Mouse (Mus musculus): ENCODE measurements around the gene Rbm4b. TPM values are rescaled to one million over a fixed set of nuclear protein-coding genes. Genes with fewer than 3 reads are reported as not detected.

Rbm4b gene
- 7.1 and 8.3 TPM in 2 replicates for polyA plus RNA-seq (2012; rRNA removed)

DNA sequence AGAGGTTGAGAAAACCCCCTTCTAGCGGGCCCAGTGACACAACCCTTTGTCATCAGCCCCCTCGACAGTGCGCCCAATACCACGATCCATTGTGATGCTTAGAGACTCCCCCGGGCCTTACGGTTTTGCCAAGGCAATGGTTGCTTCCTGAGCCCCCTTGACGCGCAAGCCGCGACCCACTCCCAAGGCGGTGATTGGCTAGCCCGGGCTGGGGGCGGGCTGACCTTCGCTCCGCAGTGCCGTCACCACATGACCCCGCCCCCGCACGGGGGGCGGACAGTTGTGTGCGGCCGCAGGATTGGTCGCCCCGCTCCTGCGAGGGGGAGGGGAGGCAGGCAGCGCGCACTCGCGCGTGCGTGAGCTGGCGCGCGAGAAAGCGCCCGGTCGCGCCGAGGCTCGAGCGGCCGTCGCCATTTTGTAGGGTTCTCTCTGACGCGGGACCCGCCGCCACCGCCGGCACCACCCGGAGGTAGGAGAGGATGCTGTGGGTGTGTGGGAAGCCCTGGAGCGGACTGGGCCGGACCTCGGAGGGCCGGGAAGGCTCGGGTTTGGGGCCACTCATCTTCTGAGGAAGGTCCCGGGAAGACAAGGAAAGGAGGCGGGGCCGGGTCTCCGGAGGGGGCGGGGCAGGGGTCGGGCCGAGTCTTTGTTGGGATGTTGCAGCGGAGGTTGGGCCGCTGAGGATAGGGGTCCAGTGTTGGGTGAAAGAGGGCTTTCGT lies at the start of gene Rbm4b:
Rbm4b (plus strand) TSS at position 305 of the 719 bp plus-strand sequence.

DNA sequence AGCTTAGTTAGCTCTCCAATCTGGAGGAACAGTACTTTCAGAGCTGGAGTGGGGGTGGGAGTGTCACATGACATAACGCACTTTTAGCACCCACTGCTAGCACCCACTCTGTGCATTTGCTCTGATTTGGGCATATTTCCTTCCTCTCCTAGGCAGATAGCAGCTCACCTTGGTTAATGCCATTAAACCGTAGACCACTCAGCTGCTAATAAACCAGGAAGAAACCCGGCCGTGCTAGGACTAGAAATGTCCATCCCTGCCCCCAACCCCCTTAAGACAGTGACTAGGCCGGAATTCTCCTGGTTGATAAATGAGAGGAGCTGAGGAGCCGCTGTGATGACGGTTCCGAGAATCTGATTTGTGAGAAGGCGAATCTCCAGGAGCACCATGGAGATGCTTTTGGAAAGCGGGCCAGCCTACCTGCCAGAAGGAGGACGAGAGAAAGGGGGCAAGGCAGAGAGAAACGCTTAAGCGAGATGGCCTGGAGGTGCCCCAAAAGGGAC lies 45.1 kb upstream of the Rbm4b start, which contains the start of gene Sptbn2:
Sptbn2 (plus strand) TSS at position 70 of the 503 bp plus-strand sequence.

DNA sequence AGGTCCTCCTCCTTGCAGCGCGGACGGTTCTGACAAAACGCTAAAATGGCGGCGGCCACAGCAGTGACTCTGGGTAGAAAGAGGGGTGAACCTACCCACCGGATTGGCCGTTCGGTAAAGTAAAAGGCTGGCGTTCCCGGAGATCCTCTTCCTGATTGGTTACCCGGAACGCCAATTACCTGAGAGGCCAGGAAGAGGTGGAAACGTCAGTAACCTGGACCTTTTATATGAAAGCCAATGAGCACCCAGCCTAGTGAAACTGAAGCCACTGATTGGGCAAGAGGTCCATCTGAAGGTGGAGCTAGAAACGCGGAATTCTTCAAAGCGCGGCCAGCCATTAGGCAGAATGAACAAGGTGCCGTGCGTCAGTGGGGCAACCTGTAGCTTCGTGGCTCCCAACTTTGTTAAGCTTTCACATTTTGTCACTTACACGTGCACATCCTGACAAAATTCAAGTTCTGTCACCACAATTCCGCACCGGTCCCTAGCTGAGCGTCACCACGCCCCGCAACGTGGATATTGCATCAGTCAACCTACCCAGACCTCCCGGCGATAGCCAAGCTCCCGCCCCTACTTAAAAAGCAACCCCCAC lies 37.6 kb downstream of the Rbm4b start, which contains the start of gene Rbm4:
Rbm4 (minus strand) TSS at position 71 of the 592 bp plus-strand sequence.

DNA sequence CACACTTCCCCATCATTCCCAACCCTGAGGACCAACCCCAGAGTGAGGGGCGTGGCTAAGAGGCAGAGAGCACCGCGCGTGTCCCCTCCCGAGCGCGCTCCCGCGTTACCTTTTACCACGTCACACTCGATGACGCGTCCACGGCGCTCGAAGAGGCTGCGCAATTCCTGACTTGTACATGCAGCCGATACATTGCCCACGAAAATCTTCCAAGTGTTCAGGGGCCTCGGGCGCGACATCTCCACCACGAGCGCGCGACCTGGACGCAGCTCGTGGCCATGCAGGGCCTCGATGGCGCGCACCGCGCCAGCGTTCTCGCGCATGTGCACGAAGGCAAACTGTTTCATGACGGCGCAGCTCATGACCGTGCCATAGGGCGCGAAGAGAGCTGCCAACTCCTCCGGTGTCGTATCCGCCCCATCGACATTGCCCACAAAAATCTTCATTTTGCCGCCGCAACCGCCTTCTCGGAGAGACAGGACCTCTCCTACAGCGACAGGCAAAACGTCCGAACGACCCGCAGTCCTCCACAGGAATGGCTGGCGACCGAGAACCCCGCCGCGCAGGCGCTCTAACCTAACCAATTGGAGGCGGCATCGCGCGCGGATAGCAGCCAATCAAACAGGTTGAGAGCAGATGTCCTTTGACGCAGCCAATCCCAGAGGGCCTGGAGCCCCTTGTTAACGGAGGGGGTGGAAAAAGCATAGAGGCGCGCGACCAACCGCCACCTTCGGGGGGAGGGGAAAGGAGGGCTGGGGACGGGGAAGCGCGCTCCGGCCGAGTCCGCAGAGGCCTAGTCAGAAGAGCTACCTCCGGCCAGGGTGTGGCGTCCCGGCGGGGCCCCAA lies 55.0 kb downstream of the Rbm4b start, which contains the start of the genes Gm21992 and Rbm14:
Gm21992 (minus strand) TSS at position 550 of the 846 bp plus-strand sequence.
Rbm14 (minus strand) TSS at position 572 of the 846 bp plus-strand sequence.

Other genes with a start within 250 kb of the Rbm4b start
- gene Pcx, start 246.0 kb upstream of the Rbm4b start, polyA plus RNA-seq (2012; rRNA removed) = 136 and 143 TPM in 2 replicates
- gene Lrfn4, start 140.8 kb upstream of the Rbm4b start, polyA plus RNA-seq (2012; rRNA removed) = 1.1 and 1.2 TPM in 2 replicates
- 15.3 and 16.1 TPM in 2 replicates for gene Rce1, start 130.9 kb upstream of the Rbm4b start, polyA plus RNA-seq (2012; rRNA removed)
- gene Gm960, start 57.8 kb upstream of the Rbm4b start, polyA plus RNA-seq (2012; rRNA removed) = 0.01 and 0.07 TPM in 2 replicates
- 0.30 and 0.31 TPM in 2 replicates for gene Sptbn2, start 45.3 kb upstream of the Rbm4b start, polyA plus RNA-seq (2012; rRNA removed)
- 35.7 and 37.7 TPM in 2 replicates for gene Rbm4, start 37.4 kb downstream of the Rbm4b start, polyA plus RNA-seq (2012; rRNA removed)
- 14.1 and 14.8 TPM in 2 replicates for gene Gm21992, start 55.1 kb downstream of the Rbm4b start, polyA plus RNA-seq (2012; rRNA removed)
- gene Rbm14, start 55.1 kb downstream of the Rbm4b start, polyA plus RNA-seq (2012; rRNA removed) = 18.2 and 18.3 TPM in 2 replicates
- gene Ccs, start 82.8 kb downstream of the Rbm4b start, polyA plus RNA-seq (2012; rRNA removed) = 158 and 166 TPM in 2 replicates
- gene Ccdc87, start 82.9 kb downstream of the Rbm4b start, polyA plus RNA-seq (2012; rRNA removed) = 0.01 TPM in 1 of 2 replicates, not detected in the other
- 22.9 and 23.6 TPM in 2 replicates for gene Ctsf, start 98.6 kb downstream of the Rbm4b start, polyA plus RNA-seq (2012; rRNA removed)
- gene Actn3, start 121.4 kb downstream of the Rbm4b start, polyA plus RNA-seq (2012; rRNA removed) = 0.06 and 0.10 TPM in 2 replicates
- 10.1 and 10.6 TPM in 2 replicates for gene Zdhhc24, start 122.2 kb downstream of the Rbm4b start, polyA plus RNA-seq (2012; rRNA removed)
- 0.52 and 0.79 TPM in 2 replicates for gene Bbs1, start 150.1 kb downstream of the Rbm4b start, polyA plus RNA-seq (2012; rRNA removed)
- 33.6 and 33.7 TPM in 2 replicates for gene Dpp3, start 171.8 kb downstream of the Rbm4b start, polyA plus RNA-seq (2012; rRNA removed)
- gene Peli3, start 186.6 kb downstream of the Rbm4b start, polyA plus RNA-seq (2012; rRNA removed) = 0.17 and 0.28 TPM in 2 replicates
- gene Mrpl11, start 205.7 kb downstream of the Rbm4b start, polyA plus RNA-seq (2012; rRNA removed) = 23.7 and 24.7 TPM in 2 replicates
- gene Npas4, start 233.8 kb downstream of the Rbm4b start, polyA plus RNA-seq (2012; rRNA removed) = 0.07 and 0.10 TPM in 2 replicates

Data from liver, embryonic 18 days (tissue).